Mouse (Mus musculus) embryonic fibroblast, embryonic 13.5 days (primary cell): ENCODE measurements around the gene Lrrc4c.

ENCODE experiments used
- CTCF ChIP-seq: IDR thresholded peaks from 2 replicates; pipeline ENCODE4 v1.5.1; 2011; ENCODE audit warnings: mild to moderate bottlenecking, control low read depth, low read length, moderate library complexity, borderline replicate concordance; ENCODE audit not compliant: insufficient read depth
- POLR2A ChIP-seq: IDR thresholded peaks from 2 replicates; pipeline ENCODE4 v1.6.1; 2011; ENCODE audit warnings: low read depth, mild to moderate bottlenecking, control low read depth, low read length, moderate library complexity

GRCm38 (mm10) chr2:97543691-97544672, 1226.0 kb downstream of the Lrrc4c start:
- TF ChIP-seq CTCF: no peak
- no peak for TF ChIP-seq POLR2A
